Mouse (Mus musculus): ENCODE data around the gene Olfr1467.

Gene Olfr1467
- long read RNA-seq, experiment 1: 0 reads
- long read RNA-seq, experiment 2: 0 reads

DNA sequence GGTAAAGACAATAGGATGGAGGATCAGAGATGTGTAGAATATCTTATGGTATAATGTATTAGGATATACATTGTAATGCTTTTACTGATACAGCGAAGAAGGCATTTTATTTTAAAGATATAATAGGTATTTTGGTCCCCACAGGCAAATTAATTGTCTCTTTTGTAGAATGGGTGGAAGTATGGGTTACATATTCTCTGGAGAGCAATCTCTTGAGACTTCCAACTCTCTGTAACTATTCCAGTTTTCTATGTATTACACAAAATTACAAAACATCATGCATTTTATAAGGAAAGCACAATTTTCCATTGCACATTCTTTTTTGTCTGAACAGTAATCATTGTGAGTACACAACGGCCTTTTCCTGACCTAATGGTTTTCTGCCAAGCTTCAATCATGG, at the start of gene Olfr1467:
TSS of gene Olfr1467 (plus strand) at position 301 of the 400 bp plus-strand sequence.
- intact Hi-C loops (cut with DNase I): no loop called here

DNA sequence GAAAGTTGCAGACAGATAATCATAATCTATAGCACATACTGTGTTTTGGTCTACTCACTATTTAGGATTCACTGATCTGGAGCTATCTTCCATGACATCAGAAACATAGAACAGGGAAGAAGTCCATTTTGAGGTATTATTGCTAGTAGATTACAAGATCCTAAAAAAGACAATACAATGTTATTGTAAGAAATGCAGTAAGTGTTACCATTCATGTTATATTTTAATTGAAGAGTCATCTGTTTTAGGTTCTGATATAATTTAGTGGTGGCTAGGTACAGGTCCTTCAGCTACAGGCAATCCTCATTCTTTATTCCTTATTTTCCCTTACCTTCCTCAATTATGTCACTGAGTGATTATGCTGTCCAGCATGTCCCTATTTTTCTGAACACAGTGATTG, 46.6 kb upstream of the Olfr1467 start, which contains the start of gene Olfr1465:
TSS of gene Olfr1465 (minus strand) at position 101 of the 400 bp plus-strand sequence.
- intact Hi-C loops (cut with DNase I): no loop called here

DNA sequence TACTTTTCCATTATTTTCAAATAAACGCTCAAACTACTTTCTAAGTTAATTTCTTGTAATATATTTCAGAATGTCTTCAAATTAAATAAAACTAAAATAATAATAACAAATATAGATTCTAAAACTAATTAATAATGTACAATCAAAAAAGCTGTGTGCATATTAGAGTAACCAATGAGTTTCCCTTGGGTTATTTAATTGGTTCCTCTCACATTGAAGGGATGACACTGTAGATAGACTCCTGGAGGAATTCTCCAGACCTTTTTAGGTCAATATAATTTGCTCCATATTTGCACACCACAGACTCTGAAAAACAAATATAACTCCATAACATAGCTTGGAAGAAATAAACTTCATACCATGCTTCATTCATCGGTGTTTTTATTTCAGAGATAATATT, 23.5 kb upstream of the Olfr1467 start, which contains the start of gene Olfr1466:
TSS of gene Olfr1466 (plus strand) at position 301 of the 400 bp plus-strand sequence.
- intact Hi-C loops (cut with DNase I): no loop called here

DNA sequence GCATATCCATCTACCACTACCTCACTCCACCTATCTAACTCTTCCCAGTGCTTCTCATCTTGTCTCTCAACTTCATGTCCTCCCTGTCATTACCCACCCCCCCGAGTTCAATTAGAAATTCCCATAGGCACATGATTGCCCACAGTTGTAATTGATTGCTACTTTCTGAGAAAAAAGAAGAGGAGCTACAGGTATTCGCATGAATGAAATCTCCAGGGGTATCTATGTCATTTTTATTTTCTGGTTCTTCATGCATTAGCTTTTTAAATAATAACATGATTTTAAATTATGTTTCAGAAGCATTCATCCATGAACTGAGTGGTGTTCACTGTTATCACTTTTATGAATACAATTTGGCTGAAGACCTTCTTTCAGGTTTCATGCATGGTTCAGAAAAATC, 45.5 kb downstream of the Olfr1467 start, which contains the start of gene Olfr1469:
TSS of gene Olfr1469 (plus strand) at position 301 of the 400 bp plus-strand sequence.
- intact Hi-C loops (cut with DNase I): no loop called here
